Mouse (Mus musculus): ENCODE results near the gene Dgke. TPM values are rescaled to one million over a fixed set of nuclear protein-coding genes. Genes with fewer than 3 reads are reported as not detected.

The Dgke gene
- total and polyA plus RNA-seq, 3 experiments = 4.8 to 17.0 (median 13.4) TPM

- Histone ChIP-seq H3K79me2 (replicated peaks; ENCODE audit: control insufficient read depth, extremely low read depth, insufficient read depth, poor library complexity, severe bottlenecking) (no peaks in the 10 kb centered on the region), H3K4me3 (replicated peaks in 1 of 3; ENCODE audit: low read depth in 2 of 3, low read length in 2 of 3, poor library complexity in 1 of 3) (no peak overlapping the region), H3K4me2 (ENCODE audit: insufficient read depth, low read depth, poor library complexity, severe bottlenecking) (no peak overlapping the region), H3K36me3 (replicated peaks in 1 of 2; ENCODE audit: control insufficient read depth in 1 of 2, insufficient read depth in 1 of 2, low read length in 1 of 2) (peaks cover 65 to 96% of the 10 kb centered on the region in 2 experiments), H3K27me3 (replicated peaks) (no peaks in the 10 kb centered on the region), H3K9me3 (replicated peaks; ENCODE audit: low read length) (no peaks in the 10 kb centered on the region), H3K4me1 (ENCODE audit: control insufficient read depth in 1 of 2, insufficient read depth in 2 of 2) (peaks cover 7 to 43% of the 10 kb centered on the region in 2 experiments), H3K9ac (ENCODE audit: insufficient read depth, low read depth) (no peak overlapping the region), H3K27ac (ENCODE audit: insufficient read depth, low read depth) (no peak overlapping the region)
- in situ Hi-C loops (cut with MboI; ENCODE audit: low pct_ligation_motif_present, low pct_unique_long_range_greater_than_20kb, low sequenced_read_pairs) (no loop called here), dilution Hi-C loops (cut with MboI; ENCODE audit: extremely low pct_ligation_motif_present, extremely low pct_unique_long_range_greater_than_20kb, low sequenced_read_pairs) (no loop called here)
- DNase-seq (ENCODE audit: extremely low read depth) = no peak
- TF ChIP-seq GABPA (IDR thresholded peaks at IDR 0.05; ENCODE audit: insufficient replicate concordance, low read depth, low read length) = no peak
- no peak for TF ChIP-seq BHLHE40 (IDR thresholded peaks at IDR 0.05; ENCODE audit: low read depth, low read length)
- TF ChIP-seq CHD2 (IDR thresholded peaks at IDR 0.05; ENCODE audit: low read length) = no peak
- TF ChIP-seq MAX (IDR thresholded peaks at IDR 0.05; ENCODE audit: low read length) = no peak
- TF ChIP-seq MAZ (IDR thresholded peaks at IDR 0.05; ENCODE audit: low read depth, low read length) = no peak
- TF ChIP-seq TBP (conservative IDR thresholded peaks at IDR 0.05; ENCODE audit: low read depth, low read length) = no peak
- no peak for TF ChIP-seq NELFE (IDR thresholded peaks at IDR 0.05; ENCODE audit: low read depth, low read length)
- TF ChIP-seq ZC3H11A (IDR thresholded peaks at IDR 0.05; ENCODE audit: low read depth, low read length) = no peak
- TF ChIP-seq MEF2A (IDR thresholded peaks at IDR 0.05; ENCODE audit: borderline replicate concordance, low read depth, low read length) = no peak
- TF ChIP-seq MXI1 (IDR thresholded peaks at IDR 0.05; ENCODE audit: low read depth, low read length) = no peak
- TF ChIP-seq MAFK (IDR thresholded peaks at IDR 0.05; ENCODE audit: insufficient replicate concordance, low read length) = no peak
- no peak for TF ChIP-seq ZKSCAN1 (IDR thresholded peaks at IDR 0.05; ENCODE audit: borderline replicate concordance, low read depth, low read length)
- TF ChIP-seq MYC (IDR thresholded peaks at IDR 0.05; ENCODE audit: low read depth, low read length) = no peak
- no peak for TF ChIP-seq ELF1 (IDR thresholded peaks at IDR 0.05; ENCODE audit: low read depth, low read length)
Observed at GRCm38 (mm10) chr11:89009496-89009895, 57.2 kb downstream of the Dgke start.

GRCm38 (mm10) chr11:89009066-89009465 lies 57.6 kb downstream of the Dgke start:
- dilution Hi-C loops (cut with MboI; ENCODE audit: extremely low pct_ligation_motif_present, extremely low pct_unique_long_range_greater_than_20kb, low sequenced_read_pairs) (no loop called here), in situ Hi-C loops (cut with MboI; ENCODE audit: low pct_ligation_motif_present, low pct_unique_long_range_greater_than_20kb, low sequenced_read_pairs) (no loop called here)
- Histone ChIP-seq H3K9ac (ENCODE audit: insufficient read depth, low read depth) (no peak overlapping the region), H3K4me3 (replicated peaks in 1 of 3; ENCODE audit: low read depth in 2 of 3, low read length in 2 of 3, poor library complexity in 1 of 3) (no peak overlapping the region), H3K27ac (ENCODE audit: insufficient read depth, low read depth) (no peak overlapping the region), H3K79me2 (replicated peaks; ENCODE audit: control insufficient read depth, extremely low read depth, insufficient read depth, poor library complexity, severe bottlenecking) (no peaks in the 10 kb centered on the region), H3K36me3 (replicated peaks in 1 of 2; ENCODE audit: control insufficient read depth in 1 of 2, insufficient read depth in 1 of 2, low read length in 1 of 2) (peaks cover 62 to 94% of the 10 kb centered on the region in 2 experiments), H3K27me3 (replicated peaks) (no peaks in the 10 kb centered on the region), H3K4me1 (ENCODE audit: control insufficient read depth in 1 of 2, insufficient read depth in 2 of 2) (peaks cover 8 to 41% of the 10 kb centered on the region in 2 experiments), H3K9me3 (replicated peaks; ENCODE audit: low read length) (no peaks in the 10 kb centered on the region), H3K4me2 (ENCODE audit: insufficient read depth, low read depth, poor library complexity, severe bottlenecking) (no peak overlapping the region)
- peak; percentile 43 for DNase-seq (ENCODE audit: extremely low read depth)
- TF ChIP-seq BHLHE40 (IDR thresholded peaks at IDR 0.05; ENCODE audit: low read depth, low read length) (no peak), JUN (IDR thresholded peaks at IDR 0.05; ENCODE audit: insufficient read depth, low read depth, low read length) (peak; percentile 88), SMC3 (IDR thresholded peaks at IDR 0.05; ENCODE audit: low read depth, low read length) (no peak), CHD2 (IDR thresholded peaks at IDR 0.05; ENCODE audit: low read length) (no peak), POLR2A (IDR thresholded peaks at IDR 0.05; ENCODE audit: low read depth, low read length) (no peak), ETS1 (conservative IDR thresholded peaks at IDR 0.05; ENCODE audit: low read depth, low read length) (0 out of 2 replicates have a peak, but pooled peaks have one; percentile 40), MYC (IDR thresholded peaks at IDR 0.05; ENCODE audit: low read depth, low read length) (no peak), RCOR1 (conservative IDR thresholded peaks at IDR 0.05; ENCODE audit: low read depth, low read length) (no peak), HCFC1 (IDR thresholded peaks at IDR 0.05; ENCODE audit: low read depth, low read length) (no peak), RAD21 (IDR thresholded peaks at IDR 0.05; ENCODE audit: low read depth, low read length) (no peak), MAFK (IDR thresholded peaks at IDR 0.05; ENCODE audit: insufficient replicate concordance, low read length) (no peak), NRF1 (IDR thresholded peaks at IDR 0.05; ENCODE audit: low read depth, low read length) (0 out of 2 replicates have a peak, but pooled peaks have one; percentile 18), EP300 (IDR thresholded peaks at IDR 0.05; ENCODE audit: low read length) (peak; percentile 26; the same call in 1 of the 2 replicates), JUND (conservative IDR thresholded peaks at IDR 0.05; ENCODE audit: low read depth, low read length) (peak; percentile 38; the same call in 1 of the 2 replicates), TBP (conservative IDR thresholded peaks at IDR 0.05; ENCODE audit: low read depth, low read length) (no peak)
